Mouse (Mus musculus) CD8-positive naive resting alpha-beta T cell, adult 2 months (primary cell): ENCODE measurements at regions not wholly inside any gene's neighbourhood (a gene's known extent, or its start where the extent isn't known, plus 50 kb on each side); places are given as distances from the start of the nearest gene placed in this dataset.

Source experiments
- DNase-seq, 2 experiments: peaks; one replicate each; pipeline ENCODE4 v3.0.0; 2022; ENCODE audit warnings: low read depth in 2 of 2, low spot score in 2 of 2

DNA sequence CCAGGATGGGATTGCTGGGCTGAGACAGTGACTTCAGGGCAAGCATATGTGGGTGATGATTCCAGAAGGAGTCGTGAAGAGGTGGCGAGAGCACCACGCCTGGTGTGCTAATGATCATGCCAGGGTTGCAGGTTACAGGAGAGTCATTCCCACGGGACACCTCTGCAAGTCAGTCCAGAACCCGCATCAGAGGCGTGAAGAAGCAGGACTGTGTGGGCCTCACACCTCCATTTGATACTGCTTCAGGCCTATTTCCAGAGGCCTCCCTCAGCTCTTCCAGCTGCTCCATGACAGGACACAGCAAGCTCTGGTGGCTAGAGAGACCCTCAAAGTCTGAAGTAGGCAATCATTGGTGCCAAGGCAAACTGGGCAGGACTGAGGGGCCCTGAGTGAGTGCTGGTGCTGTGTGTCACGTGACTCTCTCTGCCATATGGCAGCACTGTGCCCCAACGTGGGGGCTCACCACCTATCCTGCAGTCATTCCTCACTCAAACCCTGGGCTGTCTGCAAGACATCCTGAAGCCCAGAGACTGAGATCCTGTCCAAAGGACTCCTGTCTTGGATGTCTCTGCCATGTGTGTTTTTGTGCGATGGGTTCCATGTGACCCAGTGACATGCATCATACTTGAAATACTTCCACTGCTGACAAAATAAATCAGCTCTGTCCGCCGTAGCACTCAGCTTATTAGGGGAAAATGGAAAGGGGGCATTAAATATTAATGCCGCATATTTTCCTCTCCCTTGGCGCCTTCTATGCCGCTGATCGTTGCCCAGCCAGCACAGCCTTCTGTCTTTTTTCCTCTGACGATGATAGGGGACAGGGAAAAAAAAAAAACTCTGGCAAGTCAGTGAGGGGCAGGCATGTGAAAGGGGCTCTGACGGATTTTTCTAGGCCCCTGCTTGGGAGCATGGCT is 247.6 kb upstream of the Habp2 start:
- DNase-seq: no peak

DNA sequence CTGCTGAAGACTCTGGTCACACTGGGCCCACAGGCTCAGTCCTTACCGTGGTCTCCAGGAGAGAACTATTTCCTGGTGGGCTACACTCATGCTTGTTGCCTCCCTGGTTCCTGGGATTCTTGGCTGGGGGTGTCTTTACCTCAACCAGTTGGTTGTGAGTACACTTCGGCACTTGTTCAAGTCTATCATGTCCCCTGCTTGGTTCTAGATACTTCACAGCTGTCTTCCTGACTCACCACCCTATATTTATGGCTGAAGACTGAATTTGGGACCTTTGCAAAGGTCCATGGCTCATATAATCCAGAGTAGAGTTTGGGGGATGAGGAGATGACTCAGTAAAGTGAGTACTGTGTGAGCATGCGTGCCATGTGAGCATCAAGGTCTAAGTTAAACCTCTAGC is 245.0 kb upstream of the Habp2 start:
- no peak for DNase-seq

DNA sequence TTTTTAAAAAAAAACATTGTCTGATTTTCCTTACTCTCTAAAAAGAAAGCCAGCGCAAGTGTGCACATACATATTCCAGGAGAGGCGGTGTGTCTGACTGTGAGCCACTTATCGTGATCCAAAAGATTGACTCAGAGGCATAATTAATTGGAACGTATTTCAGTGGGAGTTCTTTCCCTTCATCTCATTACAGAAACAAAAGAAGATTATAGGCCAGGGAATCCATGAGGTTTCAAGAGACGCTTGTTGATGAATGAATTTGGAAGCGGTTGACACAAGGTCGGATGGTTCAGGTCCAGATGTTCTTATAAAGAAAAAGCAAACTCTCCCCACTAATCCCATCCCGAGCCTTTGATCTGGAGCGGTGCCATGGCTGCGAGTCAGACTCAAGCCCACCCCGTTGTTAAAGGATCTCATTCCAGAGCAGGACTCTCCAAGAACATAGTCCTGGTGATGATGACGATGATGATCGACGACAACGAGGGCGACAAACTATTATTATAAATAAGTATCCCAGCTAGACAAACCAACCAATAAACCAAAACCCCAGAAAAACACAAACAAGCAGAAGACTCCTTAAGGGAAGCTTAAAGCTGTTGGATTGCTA is 240.1 kb upstream of the Habp2 start:
- no peak for DNase-seq

DNA sequence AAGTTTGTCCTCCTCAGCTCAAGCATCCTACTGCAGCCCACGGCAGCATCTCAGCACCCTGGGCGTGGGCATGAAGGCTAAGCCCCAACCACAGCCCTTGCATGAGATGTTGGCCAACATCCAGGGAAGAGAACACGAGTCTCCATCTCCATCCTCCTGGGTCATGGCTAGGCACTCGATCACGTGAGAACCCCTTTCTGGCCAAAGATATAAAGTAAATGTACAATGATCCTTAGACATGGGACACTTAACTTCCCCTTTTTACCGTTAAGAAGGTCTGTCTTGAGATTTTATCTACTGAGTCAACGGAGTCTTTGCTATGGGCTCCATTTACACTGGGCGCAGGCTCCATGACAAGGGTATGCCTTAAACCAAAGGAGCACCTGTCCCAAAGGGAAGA is 232.8 kb upstream of the Habp2 start:
- DNase-seq: no peak

DNA sequence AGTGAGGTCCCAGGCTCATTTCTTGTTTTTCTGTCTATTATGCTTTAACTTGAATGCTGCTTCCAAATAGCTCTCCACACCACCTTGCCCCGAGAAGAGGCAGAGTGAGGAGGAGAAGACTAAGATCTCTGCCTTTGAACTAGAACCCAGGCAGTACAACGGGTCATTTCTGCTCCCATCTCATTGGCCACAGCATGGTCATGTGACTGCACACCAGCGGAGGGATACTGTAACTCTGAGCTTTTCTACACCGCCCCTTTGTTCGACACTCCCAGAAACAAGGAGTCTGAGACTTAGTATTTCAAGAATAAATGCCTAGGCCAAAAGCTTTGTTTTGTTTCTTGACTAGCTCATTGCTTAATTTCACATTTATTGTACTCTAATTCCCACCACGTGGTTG is 230.5 kb upstream of the Habp2 start:
- no peak for DNase-seq

DNA sequence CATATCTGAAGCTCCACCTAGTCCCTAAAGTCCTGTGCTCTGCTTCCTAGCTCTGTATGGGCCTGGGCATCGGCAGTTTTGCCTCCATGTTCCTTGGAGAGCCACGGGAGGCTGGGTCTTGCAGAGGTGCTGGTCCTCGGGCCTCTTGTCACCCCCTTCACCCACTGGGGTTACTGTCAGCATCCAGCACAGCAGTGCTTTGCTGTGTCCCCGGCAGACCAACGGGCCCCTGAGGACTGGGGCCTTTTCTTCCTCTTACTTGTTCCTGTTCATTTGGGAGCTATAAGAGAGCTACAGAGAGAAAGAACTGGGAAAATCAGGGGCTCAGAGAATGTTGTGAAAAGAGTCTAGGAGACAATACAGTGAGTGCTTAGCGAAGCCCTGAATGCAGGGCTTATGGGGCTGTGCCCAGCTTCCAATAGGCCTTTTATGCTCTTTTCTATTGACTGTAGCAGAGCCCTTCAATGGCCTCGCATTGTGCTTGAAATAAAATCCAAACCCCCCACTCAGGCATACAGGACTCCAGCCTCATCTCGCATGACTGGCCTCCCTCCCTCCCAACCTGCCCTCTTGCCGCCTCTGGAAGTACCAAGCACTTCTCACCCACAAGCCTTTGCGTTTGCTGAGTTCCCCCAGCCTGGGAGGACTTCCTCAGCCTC is 224.9 kb upstream of the Habp2 start:
- no peak for DNase-seq

DNA sequence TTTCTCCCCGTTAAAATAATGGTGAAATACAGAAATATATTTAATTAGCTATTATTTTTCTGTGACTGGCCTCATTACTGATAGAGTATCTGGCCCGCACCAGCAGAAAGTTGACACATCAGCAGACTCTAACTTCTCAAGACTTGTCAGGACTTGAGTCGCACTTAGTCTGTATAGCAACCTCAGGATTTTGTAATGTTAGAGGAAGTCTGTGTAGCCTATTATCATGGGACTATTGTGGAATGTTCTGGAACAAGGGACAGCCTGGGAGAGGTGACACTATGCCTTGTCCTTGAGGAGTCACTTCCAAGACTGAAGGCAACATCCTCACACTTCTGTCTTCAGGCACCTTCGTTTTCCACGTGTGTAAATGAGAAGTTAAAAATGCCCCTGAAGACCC is 223.8 kb upstream of the Habp2 start:
- no peak for DNase-seq

DNA sequence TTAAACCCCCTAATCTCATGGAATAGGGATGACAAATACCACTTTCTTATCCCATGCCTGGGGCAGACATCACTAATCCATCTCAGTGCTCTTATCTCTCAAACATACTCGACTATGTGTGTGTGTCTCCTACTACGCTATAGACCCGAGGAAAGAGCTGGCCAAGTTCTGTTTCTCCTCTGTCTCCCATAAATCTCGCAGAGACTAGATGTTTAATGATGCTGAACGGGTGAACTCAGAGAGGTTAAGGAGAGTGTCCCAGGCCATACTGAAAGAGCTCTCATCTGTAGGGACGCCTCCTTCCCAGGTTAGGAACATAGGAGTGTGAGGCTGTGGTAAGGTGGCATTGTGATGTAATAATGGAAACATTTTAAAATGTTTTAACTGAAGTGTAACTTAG is 221.2 kb upstream of the Habp2 start:
- no peak for DNase-seq

DNA sequence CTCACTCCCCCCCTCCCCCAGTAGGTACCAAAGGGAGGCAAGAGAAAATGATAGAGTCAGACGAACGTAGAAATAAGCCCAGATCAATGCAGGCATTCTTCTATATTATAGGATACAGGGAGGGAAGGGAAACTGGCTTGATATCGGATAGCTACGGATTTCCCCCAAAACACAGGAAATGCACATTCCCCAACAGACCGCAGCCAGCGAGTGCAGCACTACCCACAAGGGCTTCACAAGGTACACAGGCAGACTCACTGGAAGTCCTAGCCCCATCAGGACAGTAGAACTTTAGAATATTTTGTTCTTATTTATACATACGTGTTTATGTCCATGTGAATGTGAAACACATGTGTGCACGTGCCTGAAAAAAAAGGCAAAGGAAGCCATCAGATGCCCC is 218.8 kb upstream of the Habp2 start:
- peak in 1 of 2 experiments; percentile 4 for DNase-seq

DNA sequence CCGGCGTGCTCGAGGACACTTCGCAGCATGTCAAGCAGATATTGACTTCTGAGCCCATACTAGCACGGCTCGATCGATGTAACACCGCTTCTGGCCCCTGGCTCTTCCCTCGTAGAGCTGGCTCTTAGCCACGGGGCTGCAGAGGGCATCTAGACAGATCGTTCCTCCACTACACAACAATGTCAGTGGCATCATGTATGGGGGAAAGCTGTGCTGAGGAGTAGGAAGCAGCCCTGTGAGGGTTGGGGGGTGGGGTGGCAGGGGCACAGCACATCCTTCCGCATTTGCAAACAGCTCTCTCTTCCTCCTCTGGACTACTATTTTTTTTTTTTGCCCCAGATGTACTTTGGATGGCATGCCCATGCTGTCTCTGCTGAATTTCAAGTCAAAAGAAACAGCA is 218.1 kb upstream of the Habp2 start:
- peak in 1 of 2 experiments; percentile 1 for DNase-seq

DNA sequence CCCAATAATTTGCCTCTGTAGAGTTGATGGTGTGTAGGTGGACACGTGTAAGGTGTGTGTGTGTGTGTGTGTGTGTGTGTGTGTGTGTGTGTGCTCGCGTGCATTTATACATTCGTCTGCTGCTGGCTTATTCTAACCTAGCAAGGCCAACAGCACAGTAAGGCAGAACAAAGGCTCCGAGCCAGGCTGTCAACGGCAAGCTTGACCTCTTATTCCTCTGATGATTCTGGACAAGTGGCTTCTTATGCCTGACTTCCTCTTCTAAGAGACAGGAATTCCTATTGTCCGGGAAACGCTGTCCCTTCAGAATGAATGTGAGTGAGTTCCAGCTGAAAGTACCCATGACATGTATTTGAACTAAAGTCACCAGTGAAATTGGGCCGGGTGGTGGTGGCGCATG is 217.7 kb upstream of the Habp2 start:
- DNase-seq: no peak

DNA sequence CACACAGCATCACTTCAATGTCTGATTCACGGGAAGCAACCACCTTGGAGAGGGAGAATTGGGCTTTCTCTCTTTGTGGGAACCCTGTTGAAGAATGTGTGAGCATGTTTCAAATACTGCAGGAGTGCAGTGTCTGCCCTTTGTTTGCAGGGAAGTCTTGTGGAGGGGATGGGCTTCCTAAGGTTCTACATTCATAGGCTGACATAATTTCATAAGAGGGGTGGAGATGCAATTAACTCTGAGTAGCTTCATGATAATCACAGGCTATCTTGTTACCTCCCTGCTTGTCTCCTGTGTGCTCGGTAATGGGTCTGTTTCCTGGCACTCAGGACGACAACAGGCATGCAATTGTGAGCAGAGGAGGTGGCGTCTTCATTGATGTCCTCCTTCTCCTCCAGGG is 215.6 kb upstream of the Habp2 start:
- DNase-seq: no peak

DNA sequence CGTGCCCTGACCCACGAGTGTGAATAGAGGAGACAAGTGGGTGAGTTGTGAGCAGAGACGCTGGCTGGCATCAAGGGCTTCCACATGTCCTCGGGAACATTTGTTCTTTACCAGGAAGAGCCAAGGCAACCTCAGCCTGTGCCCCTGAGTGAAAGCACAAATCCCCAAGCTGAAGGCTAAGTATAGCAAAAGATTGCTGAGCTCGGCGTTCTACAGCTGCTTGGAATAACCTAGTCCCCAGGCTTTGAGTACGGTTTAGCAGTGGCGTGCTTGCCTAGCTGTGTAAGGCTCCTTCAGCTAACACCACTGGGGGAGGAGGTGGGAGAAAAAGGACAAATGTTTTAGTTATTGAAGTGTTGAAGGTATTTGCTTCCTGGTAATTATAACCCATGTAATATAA is 210.8 kb upstream of the Habp2 start:
- DNase-seq: no peak

DNA sequence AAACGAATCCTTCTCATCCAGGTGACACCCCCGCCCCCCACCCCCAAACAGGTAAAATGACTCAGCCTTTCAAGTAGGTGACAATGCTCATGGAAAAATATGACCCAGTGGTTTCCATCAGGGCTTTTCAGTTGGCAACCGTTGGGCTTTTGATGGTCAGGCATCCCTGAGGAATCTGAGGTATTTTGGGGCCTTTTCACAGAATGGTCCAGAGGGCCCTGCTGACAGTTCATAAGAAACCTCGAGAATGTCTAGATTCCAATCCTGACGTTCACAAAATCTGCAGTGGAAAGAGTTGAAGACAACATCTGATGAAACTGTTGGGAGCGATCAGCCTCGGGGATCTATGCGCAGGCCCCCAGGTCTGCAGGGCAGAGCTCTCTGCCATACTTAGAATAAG is 209.4 kb upstream of the Habp2 start:
- DNase-seq: no peak

DNA sequence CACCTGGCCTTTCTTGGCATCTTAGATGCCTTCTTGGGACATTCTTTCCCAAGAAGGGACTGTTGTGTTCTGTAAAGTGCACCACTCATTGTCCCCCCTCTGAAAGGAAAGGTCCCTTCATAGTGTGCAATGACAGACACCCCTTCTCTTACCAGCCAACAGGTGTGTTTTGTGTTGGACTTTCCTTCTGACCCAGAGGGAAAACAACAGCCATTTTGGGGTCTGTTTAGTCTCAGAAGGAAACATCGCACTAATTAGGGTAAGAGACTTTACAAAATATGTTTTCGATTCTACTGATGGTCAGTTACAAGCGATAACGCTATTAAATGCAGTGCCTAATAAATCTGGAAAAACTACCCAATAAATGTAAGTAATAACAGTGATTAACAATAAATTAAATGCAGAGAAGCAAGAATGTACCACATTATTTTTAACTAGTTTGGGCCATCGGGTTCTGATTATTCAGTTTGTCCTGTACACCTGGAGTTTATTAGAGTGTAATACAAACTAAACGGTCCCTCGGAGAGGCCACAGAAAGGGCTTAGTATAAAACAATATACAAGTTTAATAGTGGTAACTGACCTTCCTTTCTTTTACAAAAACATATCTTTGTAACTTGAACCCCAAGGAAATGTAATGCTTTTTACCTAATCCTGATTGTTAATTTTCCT is 200.4 kb upstream of the Habp2 start:
- DNase-seq: no peak

DNA sequence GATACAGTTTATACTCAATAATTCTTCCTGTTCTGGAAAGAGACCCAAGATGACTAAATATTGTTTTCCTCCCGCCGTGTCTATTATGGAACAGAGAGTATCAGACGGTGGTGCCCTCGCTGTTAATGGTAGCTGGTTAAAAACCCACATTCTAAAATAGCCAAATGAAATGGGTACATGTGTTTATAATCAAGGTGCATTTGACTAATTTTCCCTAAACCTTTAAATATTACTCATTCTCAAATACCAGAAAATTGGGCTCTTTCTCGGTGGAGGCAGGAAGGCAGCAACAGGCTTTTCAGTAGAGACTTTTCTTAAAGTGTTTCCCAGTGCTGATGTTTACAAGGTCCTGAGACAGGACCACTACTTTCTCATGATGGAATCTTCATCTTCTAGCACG is 199.8 kb upstream of the Habp2 start:
- no peak for DNase-seq

DNA sequence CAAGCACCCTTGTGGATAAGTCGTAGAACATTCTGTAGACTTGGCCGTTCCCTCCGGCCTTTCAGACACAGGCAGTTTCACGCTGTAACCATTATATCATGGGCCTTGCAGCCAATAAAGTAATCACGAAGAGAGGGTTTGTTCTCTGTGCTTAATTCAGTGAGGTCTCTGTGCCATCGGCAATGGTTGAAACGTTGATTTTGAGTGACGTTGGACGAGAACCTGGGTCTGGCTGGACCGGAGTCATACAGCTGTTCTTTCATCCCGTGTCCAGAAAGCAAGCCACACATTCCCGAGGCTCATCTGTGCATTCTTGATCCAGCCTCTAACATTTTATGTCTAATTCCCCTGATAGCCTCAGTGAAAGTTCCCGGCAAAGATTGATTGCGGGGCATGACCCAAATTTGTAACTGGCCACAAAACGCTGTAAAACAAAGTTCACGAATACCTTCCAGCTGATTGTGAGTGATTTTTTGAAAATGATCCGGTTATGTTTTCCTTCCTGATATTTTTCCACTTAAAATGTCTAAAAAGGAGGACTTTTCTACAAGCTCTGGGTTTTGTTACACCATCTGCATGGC is 197.1 kb upstream of the Habp2 start:
- DNase-seq: no peak

DNA sequence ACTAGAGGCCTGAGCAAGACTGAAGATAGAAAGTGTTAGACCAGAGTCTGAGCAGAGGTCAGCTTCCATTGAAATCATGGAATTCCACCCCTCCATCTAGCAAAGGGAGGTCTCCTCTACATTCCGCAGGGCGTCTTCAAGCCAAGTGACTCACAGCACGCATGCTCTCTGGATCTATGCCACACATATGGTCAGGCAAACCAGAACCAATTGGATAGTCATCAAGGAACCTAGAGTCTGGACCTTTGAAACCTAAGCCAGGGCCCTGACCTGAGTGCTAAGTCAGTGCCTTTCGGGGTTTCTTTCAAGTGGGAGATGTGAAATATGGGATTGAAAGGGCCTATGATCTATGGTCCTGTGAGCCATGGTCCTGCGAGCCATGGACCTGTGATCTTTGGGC is 195.4 kb upstream of the Habp2 start:
- no peak for DNase-seq

DNA sequence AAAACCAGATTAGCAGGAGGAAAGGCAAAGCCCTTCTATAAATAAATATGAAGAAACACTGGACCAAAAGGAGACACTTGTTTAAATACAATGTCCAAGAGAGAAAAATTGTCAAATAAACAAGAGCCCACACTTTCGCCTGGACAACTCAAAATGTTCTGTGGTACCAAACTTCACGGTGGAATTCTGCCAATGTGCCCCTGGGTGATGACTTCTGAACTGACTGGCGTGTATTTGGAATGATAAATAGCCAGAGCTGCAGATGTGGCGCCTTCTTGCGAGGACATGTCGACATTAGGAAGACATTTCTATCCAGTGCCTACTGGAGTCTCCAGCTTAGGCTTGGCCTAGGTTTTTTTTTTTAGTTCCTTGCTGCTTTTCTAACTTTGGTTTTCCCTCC is 191.1 kb upstream of the Habp2 start:
- no peak for DNase-seq

DNA sequence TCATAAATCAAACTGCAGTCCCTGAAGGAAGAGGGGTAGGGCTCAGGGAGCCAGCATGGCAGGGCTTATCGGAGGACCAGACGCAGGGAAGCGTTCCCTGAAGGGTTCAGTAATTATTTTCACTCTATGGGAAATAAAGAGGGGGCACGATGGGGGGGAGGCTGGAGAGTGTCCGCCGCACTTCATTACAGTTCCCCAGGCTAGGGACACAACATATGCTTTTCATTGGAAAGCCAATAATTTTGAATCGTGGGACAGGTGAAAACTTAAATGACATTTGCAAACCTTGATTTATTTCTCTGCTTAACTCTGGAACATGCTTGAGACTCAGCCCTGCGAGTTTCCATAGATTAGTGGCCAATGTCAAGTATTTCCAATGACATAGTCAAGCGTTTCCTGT is 187.2 kb upstream of the Habp2 start:
- DNase-seq: no peak

DNA sequence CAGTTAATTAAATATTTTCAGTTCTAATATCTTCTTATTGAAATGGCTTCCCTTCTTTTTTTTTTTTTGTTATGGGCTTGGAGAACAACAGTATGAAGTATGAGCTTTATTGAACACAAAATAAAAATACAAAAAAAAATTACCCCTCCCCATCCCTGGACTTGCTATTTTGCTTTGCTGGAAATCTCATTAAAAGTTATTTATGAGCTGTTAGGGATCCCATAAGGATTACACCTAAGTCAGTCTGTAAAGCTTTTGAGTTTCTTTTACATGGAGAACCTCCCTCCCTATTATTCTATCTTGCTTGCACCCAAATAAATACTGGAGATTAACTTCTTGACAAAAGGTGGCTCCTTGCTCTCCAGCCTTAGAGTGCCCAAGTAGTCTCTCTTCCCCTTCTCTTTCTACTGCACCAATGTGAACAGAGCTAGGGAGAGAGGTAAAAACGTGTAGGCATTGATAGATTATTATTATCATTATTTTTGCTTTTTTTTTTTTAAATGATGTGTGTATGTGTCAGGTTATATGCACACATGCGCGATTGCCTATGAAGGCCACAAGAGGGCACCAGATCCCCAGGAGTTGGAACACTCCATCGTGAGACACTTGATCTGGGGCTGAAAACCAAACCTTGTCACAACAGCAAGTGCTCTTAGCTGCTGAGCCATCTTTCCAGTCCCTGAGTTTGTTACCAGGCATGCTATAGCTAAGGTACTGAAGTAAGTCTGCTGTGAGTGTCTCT is 186.6 kb upstream of the Habp2 start:
- DNase-seq: no peak
